ENCODE assay signal across 20 mouse cellular contexts in genomic region chr7:47093935-47094334, GRCm38 (mm10). TPM values are rescaled to one million over a fixed set of nuclear protein-coding genes. Genes with fewer than 3 reads are reported as not detected.
"Had no signal": no experiment of that assay in that cellular context is flagged by ENCODE, and none has a peak within 500 bp of the region (broad histone marks: within the 10 kb centered on the region; RNA-seq: fewer than 3 reads in every experiment).

No protein-coding gene starts in this region.

- H3K27me3 ChIP-seq: lung, embryonic 15.5 days; midbrain, embryonic 13.5 days; midbrain, embryonic 15.5 days; neural tube, embryonic 12.5 days had no signal

- H3K27ac ChIP-seq: lung, embryonic 15.5 days; macrophage; midbrain, embryonic 13.5 days; midbrain, embryonic 15.5 days; neural tube, embryonic 12.5 days had no signal

- H3K9me3 ChIP-seq: lung, embryonic 15.5 days; midbrain, embryonic 13.5 days; midbrain, embryonic 15.5 days; neural tube, embryonic 12.5 days had no signal

- H3K4me1 ChIP-seq: lung, embryonic 15.5 days; midbrain, embryonic 13.5 days; midbrain, embryonic 15.5 days; neural tube, embryonic 12.5 days had no signal

- ATAC-seq: lung, postnatal 0 days; midbrain, embryonic 13.5 days; midbrain, embryonic 15.5 days had no signal

- H3K4me2 ChIP-seq: lung, embryonic 15.5 days; midbrain, embryonic 11.5 days; midbrain, embryonic 13.5 days; midbrain, embryonic 15.5 days; neural tube, embryonic 12.5 days had no signal

- H3K9ac ChIP-seq: lung, embryonic 15.5 days; midbrain, embryonic 13.5 days; midbrain, embryonic 15.5 days; neural tube, embryonic 12.5 days had no signal

- DNase-seq: lung, adult 2 months; lung, postnatal 14 days; lung, postnatal 36 days; right cerebral cortex, postnatal 14 days; spleen, adult 18-20 months; thymus, adult 18-20 months; thymus, postnatal 14 days; thymus, postnatal 36 days had no signal

- H3K36me3 ChIP-seq: lung, embryonic 15.5 days had no signal

- H3K4me3 ChIP-seq: lung, embryonic 15.5 days; megakaryocyte, embryonic 14.5 days; midbrain, embryonic 13.5 days; midbrain, embryonic 15.5 days; neural tube, embryonic 12.5 days had no signal

RNA-seq across cellular contexts. Expression of gene Ptpn5, which starts 39.5 kb away (rescaled TPM):
- total RNA-seq: megakaryocyte progenitor cell, adult 5-6 weeks; monocyte, adult 5-6 weeks; neutrophil, adult 5-6 weeks had no signal
- polyA plus RNA-seq: liver, embryonic 16.5 days; macrophage had no signal
